Mouse (Mus musculus) right cerebral cortex, postnatal 25 days (tissue): Measurements from ENCODE around the gene Gas7.
A peak's percentile ranks its signal among the peaks of the same experiment; 100 is the strongest.

Experiments used
- DNase-seq: peaks from one replicate; pipeline ENCODE4 v3.0.0; 2022

The Gas7 gene

DNA sequence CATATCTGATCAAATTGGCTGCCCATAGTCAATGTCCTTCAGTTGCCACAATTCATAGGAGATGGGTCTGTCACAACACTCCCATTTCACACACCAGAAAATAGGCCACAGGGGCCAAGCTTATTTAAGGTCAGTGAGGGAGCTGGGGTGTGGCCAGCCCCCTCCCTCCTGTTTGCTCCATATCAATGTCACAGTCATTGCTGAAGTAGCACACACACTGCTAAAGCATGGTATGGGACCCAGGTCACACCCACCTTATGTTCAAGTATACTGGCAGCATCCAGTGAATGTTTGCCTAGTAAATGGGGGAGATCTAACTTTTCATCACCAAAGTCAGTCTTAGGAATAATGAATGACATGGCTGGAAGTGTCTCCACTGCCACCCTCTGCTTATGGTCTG is 273.5 kb downstream of the Gas7 start:
- no peak for DNase-seq

DNA sequence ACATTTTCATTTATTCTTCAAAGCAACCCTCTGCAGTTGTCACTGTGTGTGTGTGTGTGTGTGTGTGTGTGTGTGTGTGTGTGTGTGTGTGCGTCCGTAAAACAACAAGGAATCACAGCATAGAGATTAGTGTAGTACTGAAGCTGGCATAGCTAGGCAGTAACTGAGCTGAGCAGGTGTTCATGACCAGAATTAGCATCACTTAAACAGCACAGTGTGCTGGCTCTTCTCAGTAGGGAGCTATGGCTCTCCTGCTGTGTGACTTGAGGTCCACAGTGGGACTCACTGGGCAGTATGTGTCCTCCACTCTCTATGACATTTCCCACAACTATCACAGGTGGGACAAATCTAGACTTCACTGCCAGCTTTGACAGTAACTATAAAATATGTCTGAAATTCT is 275.8 kb downstream of the Gas7 start:
- DNase-seq: no peak

DNA sequence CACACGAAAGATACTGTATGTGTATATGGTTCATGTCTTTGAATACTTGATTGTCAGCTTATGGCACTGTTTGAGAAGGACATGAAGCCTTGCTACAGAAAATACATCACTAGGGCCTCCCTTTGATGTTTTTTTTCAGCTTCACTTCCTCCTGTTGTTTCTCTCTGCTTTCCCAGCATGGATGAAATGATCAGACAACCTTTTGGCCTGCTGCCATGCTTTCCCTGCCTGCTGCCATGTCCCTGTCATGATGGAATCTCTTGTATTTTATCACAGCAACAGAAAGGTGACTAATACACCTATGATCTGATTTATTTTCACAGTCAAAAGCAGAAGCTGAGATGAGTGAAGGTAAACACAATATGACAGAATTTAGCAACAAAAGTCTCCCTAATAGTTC is 278.5 kb downstream of the Gas7 start:
- DNase-seq: no peak

DNA sequence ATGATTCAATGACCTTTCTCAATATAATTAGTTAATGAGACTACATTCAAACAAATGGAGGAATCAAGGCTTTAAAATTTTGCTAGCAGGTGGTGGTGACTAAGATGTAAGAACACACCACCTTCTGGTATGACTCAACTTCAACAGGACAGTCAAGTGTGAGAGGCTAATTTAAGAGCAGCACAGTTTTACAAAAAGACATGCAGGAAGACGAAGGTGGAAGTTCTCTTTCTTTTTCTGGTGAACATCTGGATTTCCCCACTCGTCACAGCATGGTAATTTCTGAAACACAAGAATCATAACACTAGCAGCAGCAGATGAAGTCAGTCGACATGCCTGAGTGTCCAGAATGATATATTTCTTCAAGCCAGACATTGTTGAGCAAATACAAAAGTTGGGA is 279.4 kb downstream of the Gas7 start:
- DNase-seq: peak; percentile 23

DNA sequence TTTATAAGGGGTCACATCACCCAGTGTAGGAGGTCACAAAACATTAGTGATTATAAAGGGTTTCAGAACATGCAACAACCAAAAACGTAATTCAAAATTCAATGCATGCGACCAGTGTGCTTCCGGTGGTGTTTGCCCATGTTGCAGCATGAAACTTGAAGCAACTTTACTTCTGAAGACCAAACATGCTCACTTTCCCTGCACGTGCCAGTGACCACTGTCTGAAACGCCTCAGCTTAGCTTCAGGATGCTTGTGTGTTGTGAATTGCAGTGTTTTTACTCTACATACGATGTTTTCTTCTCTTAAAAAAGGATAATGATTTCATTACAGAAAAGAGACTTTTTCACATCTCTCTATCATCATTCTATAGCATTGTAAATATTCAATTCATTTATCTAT is 283.1 kb downstream of the Gas7 start:
- no peak for DNase-seq
